Mouse (Mus musculus) 3T3-L1 (cell line): Measurements from ENCODE around the gene Tnf.
"Not testable (repeated sequence)": the region's sequence is repeated elsewhere in the genome, so short reads cannot be mapped to it uniquely, and the experiment has no call there.

Source experiments
- DNase-seq: peaks from one replicate; pipeline ENCODE4 v3.0.0-alpha.2; 2015; ENCODE audit warnings: low read depth, low spot score

Gene Tnf

DNA sequence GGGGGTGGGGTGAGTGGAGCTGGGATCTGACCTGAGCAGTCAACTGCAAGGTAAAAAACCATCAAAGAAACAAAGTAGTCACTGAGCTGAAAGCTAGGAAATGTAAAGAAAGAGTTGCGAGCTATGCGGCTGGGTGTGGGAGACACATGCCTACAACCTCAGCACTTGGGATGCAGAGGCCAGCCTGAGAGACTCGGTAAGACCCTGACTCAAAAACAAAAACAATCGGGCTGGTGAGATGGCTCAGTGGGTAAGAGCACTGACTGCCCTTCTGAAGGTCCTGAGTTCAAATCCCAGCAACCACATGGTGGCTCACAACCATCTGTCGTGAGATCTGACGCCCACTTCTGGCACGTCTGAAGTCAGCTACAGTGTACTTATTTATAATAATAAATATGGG, 32.3 kb upstream of the Tnf start:
- DNase-seq = not testable (repeated sequence)

DNA sequence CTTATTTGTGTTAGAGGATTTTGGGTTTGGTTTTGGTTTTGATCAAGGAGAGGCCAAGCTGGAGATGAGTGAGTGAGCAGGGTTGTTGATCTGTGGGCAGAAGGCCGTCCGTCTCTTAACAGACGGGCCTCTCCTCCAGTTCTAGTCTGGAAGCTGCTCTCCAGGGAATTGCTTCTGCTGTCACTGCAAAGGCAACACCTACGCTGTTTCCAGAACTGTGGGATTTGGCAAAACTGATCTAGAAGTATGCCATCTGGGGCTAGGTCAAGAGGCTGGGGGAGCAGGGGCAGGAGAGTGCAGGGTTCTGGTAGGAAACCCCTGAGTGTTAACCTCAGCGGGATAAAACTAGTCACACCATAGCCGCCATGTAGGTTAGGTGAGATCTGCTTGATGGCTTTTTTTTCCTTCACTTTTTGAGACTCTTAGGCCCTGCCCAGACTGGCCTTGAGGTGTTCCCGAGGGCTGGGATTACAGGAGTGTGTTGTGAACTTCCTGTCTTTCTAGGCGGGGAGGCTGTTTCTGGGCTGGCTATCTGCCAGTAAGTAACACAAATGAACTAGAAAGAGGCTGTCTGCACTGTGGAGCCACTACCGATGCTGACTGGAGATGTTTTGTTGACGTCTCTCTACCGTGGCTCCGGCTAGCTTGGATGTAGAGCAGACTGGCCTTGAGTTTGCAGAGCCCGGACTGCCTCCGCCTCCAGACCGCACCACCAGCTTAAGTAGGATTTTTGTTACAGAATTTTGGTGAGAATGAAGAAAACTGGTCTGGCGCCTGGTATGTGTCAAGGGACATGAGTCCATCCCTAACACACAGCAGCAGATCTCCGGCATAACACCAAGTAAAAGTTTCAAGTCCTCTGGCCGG, 31.5 kb upstream of the Tnf start, which contains the start of gene Atp6v1g2:
Gene Atp6v1g2, plus strand, starts transcription at position 547 of the 867 bp plus-strand sequence.
- DNase-seq = no peak

DNA sequence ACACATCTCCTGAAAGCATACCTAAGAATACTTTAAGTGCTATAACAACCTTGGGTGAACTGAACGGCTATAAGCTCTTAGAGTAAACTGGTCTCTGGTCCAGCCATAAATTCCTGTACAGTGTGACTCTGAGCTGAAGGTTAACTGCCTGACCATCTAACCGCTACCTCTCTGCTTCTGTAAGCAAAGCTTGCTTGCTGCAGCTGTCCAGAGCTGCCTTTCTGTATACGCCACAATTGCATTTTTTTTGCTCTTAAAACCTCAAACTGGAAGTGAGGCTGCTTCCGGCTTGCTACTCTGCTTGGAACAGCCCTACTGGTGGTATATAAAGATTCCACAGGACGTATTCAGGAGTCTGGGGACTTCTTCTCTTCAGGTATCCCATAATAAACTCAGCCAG, 30.9 kb upstream of the Tnf start:
- no peak for DNase-seq

DNA sequence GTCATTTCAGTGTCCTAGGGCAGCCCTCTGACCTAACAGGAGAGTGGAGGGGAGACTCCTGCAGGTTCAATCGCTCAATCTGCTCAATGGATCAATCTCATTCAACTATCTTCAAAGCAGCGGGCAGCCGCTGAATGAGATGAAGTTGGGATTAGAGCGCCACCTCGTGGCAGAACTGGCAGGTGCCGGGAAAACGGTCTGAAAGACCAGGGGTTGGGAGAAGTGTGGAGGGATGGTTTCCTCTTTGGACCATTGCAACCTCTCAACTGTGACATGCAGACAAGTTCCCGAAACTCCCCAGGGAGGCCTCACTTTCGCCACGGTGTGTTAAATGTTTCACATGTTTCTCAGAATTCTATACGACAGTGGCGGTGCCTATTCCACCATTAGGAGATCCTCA, 30.2 kb upstream of the Tnf start:
- peak; percentile 87 for DNase-seq

DNA sequence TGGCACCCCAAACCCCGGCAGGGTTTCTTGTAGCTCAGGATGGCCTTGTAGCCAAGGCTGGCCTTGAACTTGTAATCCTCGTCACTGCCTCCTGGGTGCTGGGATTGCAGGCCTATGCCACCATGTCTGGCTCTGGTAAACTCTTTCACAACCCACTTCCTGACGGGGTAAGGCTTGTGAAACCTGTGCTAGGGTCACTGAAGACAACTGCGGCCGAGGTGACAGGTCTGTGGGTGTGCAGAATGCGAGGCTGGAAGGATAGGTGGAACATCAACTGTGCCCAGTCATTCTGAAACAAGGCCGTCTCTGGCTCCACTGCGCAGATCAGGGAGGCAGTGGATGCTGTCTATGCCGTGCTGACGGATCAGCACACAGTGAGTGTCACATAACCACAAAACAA, 29.2 kb upstream of the Tnf start:
- DNase-seq = no peak

DNA sequence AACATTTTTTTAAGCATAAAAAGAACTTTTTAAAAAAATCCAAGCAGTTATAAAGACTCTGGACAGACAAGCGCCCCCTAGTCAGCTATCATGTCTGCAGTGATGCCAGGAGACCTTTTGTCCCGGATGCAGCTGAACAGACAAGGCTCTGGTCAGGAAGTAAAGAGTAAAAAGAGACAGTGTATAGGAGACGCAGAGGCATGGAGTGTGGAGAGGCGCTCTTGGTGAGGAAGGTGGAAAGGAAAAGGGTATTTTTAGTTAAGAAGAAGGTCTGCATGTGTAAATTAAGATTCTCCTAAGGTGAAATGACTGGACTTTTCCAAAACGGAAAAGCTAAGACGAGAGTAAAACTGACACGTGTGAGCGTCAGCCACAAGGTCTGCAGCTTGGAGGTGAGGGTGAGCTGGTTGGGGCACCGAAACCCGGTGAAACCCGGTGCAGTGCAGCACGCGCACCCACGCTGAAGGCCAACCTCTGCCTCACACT, 24.8 kb upstream of the Tnf start:
- no peak for DNase-seq

DNA sequence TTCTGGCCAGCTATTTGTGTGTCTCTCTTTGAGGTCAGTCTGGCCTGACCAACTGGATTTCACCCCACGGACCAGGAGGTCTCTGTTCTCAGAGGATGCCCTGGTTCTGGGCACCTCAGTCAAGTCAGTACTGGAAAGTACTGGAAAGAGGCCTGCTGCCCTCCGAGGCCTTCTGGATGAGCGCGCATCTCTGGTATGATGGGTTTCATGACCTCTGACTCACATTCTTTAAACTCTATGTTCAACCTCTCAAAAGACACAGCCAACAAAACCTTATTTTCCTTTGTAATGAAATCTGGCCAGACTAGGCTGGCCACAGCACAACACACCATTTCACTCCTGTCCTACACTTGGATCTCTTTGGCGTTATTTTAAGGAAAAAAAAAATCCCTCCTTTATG, 23.6 kb upstream of the Tnf start:
- peak; percentile 85 for DNase-seq

DNA sequence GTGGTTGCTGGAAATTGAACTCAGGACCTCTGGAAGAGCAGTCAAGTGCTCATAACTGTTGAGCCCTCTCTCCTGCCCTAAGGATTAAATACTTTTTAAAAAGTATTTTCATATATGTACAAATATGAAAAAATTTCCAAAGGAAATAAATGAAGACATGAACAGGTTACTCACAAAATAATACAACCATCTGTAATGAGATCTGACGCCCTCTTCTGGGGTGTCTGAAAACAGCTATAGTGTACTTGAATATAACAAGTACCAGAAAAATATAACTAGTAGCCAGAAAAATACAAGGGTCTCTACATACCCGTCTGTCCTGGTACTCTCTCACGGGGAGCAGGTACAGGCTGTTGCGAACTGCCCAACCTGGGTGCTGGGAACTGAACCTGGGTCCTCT, 22.8 kb upstream of the Tnf start:
- no peak for DNase-seq

DNA sequence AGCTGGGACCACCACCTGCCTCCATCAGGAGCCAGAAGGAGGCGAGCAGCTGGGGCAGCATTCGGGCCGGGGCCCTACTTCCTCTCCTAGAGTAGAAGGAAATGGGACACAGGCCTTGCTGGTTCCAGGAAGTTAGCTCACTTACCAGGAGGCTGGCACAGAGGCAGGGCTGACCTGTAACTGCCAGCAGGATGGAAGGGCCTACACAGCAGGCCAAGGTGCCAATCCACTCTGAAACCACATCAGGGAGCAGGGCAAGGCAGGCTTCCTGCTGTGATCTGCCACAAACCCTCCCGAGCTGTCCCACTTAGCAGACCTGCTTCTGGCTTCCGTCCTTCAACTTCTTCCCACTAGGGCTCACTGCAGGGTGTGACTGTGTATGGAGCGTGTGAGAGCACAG, 20.5 kb upstream of the Tnf start:
- no peak for DNase-seq

DNA sequence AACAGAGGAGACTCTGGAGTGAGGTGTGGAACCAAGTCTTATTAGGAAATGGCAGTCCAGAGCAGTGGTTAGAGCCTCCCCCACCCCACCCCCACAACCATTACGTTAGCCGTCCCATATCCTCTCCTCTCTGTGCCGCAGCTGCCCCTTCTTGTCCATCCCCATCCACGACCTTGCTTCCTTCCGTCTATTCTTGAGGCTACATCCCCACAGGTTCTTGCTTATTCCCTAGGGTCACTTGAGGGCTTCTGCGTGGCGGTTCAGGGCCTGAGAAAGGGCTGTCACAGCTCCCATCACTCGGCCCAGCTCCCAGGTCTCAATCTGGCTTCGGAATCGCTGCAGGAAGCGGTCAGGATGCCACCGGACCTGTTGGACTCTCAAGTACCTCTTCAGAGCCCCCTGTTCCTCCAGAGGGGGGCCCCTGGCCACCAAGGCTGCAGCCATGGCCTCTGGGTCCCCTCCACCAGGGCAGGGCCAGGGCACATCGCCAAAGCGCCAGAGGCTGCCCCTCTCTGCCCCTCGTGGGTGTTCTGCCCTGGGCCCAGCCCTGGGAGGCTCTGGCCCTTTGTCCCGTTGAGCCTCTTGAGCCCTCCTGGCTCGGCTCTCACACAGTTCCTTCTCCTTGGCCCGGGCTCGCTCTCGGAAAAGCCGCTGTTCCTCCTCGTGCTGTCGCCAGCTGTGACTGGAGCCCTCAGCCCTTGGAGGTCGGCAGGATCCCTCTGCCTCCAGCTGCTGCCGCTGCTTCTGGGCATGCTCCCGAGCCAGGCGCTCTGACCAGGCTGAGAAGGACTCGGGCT, 18.5 kb upstream of the Tnf start, which contains the start of gene Gm16181:
Gene Gm16181, plus strand, starts transcription at position 679 of the 797 bp plus-strand sequence.
- DNase-seq = no peak

DNA sequence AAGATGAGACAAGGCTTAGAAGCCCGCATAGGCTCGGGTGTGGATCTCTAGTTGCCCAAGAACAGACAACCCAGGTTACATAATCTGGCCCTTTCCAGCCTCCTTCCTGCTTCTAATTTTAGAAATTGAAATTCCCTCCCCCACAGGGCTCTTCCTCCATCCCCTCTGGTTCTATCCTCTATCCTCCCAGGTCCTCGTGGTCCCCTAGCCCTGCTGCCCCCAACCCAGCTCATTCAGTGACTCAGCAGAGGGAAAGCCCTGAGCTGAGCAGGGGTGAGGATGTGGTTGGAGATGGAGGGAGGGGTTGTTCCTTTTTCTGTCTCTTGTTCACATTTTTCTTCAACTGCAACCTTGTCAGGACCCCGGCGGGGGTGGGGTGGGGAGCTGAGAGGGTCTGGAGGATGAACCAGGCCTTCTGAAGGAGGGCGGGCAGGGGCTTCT, 17.8 kb upstream of the Tnf start:
- no peak for DNase-seq

DNA sequence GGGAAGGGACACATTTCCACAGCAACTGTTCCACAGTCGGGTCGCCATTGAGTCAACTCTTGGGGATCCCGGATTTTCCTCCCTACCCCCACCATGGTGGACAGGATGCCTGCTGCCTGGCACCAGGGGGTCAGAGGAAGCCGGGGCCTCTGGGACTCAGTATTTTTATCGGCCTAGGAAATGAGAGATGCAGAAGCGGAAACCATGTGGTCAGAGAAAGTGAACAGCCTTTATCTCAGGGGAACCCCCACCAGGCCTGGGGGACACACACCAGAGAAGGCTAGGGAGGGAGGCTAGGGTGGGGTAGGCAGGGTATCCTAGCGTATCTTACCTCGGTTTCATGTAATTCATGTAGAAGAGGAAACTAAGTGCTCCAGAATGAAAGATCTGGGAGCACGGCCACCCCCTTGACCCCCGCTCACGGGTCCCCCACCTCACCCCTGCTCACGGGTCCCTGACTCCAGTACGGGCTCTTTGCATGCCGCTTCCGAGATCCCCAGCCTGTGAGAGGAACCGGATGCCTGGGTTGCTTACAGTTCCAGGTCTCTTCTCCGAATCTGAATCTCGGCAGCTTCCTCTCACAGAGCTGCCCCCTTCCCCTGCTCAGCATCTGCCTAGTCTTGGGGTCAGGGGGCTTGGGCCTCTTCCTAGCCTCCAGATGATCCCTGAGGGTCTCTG, 16.8 kb upstream of the Tnf start:
- DNase-seq = no peak

DNA sequence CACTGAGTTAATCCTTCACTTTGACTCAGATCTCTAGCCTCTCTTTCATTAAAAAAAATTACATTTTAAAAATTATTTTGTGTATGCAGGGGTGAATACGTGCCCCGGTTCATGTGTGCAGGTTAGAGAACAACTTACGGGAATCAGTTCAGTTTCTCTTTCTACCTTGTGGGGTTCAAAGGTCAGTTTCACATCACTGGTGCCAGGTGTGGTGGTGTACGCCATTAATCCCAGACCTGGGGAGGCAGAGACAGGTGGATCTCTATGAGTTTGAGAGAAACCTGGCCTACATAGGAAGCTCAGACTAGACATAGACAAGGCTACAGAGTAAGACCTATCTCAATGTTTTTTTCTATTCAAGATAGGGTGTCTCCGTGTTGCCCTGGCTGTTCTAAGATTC, 11.3 kb upstream of the Tnf start:
- DNase-seq = no peak

DNA sequence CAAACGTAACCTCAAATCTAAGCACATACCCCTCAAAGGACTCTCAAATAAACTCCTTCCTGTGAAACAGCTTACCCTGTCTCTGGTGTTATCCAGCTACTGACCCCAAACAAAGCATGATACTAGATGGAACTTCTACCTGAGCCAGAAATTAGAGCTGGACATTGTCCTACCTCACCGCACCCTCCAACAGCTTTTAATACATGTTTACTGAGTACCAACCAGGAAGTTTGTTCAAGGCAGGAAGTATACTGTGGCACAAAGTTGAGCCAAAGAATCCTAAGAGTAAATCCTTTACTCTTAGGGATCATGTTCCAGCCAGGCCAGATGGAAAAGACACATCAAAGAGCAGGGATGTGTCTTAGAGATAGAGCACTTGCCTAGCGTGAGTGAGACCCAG, 8.8 kb upstream of the Tnf start:
- DNase-seq = no peak

DNA sequence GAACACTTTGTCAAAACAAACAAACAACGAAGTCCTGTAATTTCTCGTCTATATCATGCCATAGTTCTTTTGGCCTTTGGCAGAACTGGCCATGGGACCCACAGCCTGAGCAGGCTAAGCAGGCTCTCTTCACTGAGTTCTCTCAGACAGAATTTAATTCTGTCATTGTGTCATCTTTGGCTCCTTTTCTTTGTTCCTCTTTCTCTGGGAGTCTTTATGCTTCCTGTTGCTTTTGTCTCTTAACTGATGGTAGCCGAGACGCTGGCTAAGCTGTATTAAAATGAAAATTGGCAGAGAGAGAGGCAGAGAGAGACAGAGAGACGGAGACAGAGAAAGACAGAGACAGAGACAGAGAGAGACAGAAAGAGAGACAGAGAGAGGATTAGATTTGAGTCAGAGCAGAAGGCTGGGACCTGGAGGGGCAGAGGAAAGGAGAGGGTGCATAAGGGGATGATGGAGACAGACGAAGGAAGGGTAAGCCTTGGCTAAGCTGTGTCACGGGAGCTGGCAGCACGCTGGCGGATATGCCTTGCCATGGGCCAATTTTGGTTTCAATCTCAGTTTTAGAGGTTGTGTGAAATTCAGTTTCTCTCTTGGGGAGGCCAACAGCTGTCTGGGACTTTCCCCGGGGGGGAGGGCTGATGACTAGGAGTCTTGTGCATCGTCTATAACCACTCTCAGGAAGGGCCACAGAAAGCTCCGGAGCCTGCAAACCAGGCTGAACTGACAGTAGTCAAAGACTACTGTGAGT, 8.2 kb upstream of the Tnf start:
- no peak for DNase-seq

DNA sequence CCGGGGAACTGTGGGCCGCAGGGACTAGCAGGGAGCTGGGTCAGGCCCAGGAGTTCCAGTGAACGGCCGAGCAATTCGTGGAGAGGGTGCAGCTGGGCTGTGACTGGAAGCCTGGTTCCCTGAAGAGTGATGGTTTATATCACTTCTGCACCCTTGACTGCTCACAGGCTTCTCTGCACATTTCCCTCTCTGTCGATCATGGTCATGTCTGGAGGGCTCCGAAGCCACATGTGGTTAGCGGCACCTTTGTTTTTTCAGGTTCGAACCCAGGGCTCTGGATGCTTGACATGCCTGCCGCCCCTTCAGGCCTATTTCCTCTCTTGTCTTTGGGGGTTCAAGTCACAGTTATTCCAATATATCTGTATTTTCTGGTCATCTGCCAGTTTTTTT, 3.6 kb upstream of the Tnf start:
- DNase-seq = no peak

DNA sequence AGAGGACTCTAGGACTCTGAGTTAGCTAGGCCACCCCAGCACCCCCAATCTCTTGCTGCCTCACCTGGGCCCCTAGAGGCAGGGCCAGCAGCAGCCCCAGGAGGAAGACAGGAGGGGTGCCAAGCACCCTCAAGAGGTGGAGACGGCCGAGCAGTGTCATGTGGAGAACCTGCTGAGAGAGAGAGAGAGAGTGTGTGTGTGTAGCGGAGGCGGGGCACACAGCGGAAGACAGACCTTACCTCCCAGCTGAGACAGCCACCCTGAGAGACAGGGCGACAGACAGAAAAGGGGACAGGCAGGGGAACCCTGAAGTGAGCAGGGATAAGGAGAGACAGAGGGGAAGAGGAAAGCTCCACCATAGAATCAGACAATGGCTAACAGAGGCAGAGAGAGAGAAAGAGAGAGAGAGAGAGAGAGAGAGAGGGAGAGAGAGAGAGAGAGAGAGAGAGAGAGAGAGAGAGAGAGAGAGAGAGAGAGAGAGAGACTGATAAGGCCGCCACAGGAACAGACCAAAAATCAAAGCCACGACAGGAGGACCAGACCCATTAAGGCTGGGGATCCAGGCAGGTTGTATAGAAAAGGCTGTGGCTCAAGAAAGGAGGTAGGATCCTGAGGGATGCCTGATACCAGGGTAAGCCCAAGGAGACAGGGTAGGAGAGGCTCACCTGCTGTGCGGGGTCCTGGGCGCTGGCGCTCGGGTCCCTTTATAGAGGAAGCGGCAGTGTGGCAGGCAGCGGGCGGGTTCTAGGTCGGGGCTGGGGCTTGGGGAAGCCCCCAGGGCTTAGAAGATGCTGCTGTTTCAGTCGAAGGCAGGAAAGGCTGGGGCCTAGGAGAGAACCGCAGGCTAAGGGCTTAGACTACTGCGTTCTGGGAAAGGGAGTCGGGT, 2.9 kb upstream of the Tnf start, which contains the start of gene Lta:
Gene Lta, minus strand, starts transcription at position 858 of the 886 bp plus-strand sequence.
- no peak for DNase-seq

DNA sequence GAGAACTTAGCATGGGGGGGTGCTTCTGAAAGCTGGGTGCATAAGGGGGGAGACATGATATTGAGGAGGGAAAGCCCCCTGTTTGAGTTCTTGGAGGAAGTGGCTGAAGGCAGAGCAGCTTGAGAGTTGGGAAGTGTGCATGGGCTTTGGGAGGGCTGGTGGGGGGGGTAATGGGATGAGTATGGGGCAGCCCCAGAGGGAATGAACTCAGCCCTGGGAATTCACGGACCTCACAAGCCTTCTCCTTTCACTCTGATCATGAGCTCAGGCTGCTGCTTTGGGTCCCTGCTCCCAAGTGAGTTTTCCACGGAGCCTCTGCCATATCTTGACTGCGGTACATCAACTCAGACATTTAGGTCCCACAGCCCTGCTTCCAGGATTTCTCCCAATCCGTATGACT, 635 bp upstream of the Tnf start:
- DNase-seq = no peak

DNA sequence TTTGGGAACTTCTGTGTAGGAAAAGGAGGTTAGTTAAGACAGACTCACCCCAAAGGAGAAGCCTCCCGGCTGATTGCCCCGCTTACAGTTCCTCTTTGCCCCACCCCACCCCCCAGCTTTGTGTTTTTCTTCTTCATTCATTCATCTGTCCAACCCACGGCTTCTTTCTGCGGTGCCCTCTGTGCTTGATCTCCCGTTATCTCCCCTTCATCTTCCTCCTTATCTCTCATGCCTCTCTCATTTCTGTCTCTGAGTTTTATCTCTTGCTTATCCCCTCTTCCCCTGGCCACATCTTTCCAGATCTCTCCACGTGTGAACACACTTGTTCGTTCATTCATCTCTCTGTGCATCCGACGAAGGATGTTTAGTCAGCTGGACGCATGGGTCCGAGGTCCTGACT, 679 bp downstream of the Tnf start:
- DNase-seq = no peak

DNA sequence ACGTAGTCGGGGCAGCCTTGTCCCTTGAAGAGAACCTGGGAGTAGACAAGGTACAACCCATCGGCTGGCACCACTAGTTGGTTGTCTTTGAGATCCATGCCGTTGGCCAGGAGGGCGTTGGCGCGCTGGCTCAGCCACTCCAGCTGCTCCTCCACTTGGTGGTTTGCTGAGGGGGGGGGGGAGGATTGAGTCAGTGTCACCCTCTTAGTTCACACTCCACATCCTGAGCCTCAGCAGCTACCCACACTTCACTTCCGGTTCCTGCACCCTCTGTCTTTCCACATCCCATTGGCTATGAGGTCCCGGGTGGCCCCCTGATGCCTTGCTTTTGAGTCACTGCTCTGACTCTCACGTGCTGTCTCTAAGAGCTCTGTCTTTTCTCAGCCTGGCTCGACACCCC, 1.4 kb downstream of the Tnf start:
- peak; percentile 40 for DNase-seq
